Mouse (Mus musculus): ENCODE measurements around the gene Mitf.

Mitf gene

GRCm38 (mm10) chr6:98046295-98047108 lies 239.7 kb downstream of the Mitf start:
- DNase-seq (ENCODE audit: low spot score in 2 of 2) = no peak

GRCm38 (mm10) chr6:98047741-98048140 lies 240.9 kb downstream of the Mitf start:
- DNase-seq (ENCODE audit: low spot score in 2 of 2) = no peak

- DNase-seq (ENCODE audit: low spot score in 2 of 2) = no peak
These were observed 242.0 kb downstream of the Mitf start for GRCm38 (mm10) chr6:98048671-98049438.

GRCm38 (mm10) chr6:98049551-98049950 lies 242.7 kb downstream of the Mitf start:
- no peak for DNase-seq (ENCODE audit: low spot score in 2 of 2)

DNA sequence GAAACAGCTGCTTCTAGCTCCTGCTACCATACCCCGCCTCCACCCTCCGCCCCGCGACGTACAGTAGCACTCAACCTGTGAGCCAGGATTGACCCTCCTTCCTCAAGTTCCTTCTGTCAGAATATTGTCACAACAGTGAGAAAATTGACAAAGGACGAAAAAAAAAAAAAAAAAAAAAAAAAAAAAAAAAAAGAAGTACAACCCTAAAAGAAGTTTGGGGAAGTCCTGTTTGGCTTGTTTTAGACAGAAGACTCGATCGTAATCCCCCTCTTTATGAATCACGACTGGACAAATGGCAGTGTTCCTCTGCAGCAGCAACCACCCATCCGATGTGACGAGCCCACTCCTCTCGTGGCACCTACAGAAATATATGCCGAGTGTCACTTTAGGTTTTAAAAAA lies 255.0 kb downstream of the Mitf start:
- no peak for DNase-seq (ENCODE audit: low spot score in 2 of 2)

- no peak for DNase-seq (ENCODE audit: low spot score in 2 of 2)
These were observed 258.1 kb downstream of the Mitf start for GRCm38 (mm10) chr6:98064926-98065325.

DNA sequence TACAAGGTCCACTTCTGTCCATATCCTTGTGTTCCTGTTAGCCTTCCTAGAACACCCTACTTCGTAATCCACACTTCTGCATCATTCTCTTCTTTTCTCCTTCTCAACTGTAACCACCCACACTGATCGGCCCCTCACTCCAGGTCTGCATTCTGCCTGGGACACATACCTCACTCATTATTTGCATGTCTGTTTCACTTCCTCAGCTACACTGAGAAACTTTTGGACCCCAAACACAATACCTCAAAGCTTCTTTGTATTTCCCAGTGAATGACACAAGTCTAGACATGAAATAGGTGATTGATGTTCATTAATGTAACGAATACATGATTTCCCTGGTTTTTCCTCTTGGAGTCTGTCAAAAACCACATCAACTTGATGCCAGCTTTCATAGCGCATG lies 259.6 kb downstream of the Mitf start:
- DNase-seq (ENCODE audit: low spot score in 2 of 2) = peak in 1 of 2 experiments; percentile 3

All from natural killer cell, adult 2 months (primary cell).